Mouse (Mus musculus) myocyte (in vitro differentiated cells): ENCODE measurements around the gene Stmn3. TPM values are rescaled to one million over a fixed set of nuclear protein-coding genes. Genes with fewer than 3 reads are reported as not detected.

ENCODE experiments used
- H3K27me3 ChIP-seq: one replicate; pipeline ENCODE4 v1.6.1; 2011; ENCODE audit not compliant: control insufficient read depth, insufficient read depth, insufficient read length
- H3K36me3 ChIP-seq: one replicate; pipeline ENCODE4 v1.6.1; 2011; ENCODE audit not compliant: control insufficient read depth, insufficient read depth
- H3K4me2 ChIP-seq: one replicate; pipeline ENCODE4 v1.6.1; 2011; ENCODE audit warnings: low read depth, control low read depth
- H3K4me3 ChIP-seq: one replicate; pipeline ENCODE4 v1.5.1; 2011; ENCODE audit warnings: mild to moderate bottlenecking, control low read depth, moderate library complexity
- H3K79me2 ChIP-seq: one replicate; pipeline ENCODE4 v1.6.1; 2011; ENCODE audit not compliant: control insufficient read depth, insufficient read depth
- H3ac ChIP-seq: one replicate; pipeline ENCODE4 v1.6.1; 2011; ENCODE audit not compliant: control insufficient read depth, insufficient read length
- CEBPB ChIP-seq: IDR thresholded peaks from 2 replicates; pipeline ENCODE4 v1.6.1; 2011; ENCODE audit warnings: mild to moderate bottlenecking, moderate library complexity; ENCODE audit not compliant: poor library complexity, insufficient read depth, severe bottlenecking
- E2F4 ChIP-seq: IDR thresholded peaks from one replicate; pipeline ENCODE4 v1.6.1; 2011; ENCODE audit warnings: mild to moderate bottlenecking, control low read depth, moderate library complexity; ENCODE audit not compliant: insufficient read depth
- MAX ChIP-seq: IDR thresholded peaks from one replicate; pipeline ENCODE4 v1.6.1; 2011; ENCODE audit warnings: low read depth, mild to moderate bottlenecking, control low read depth
- MYOD1 ChIP-seq, 3 experiments: IDR thresholded peaks; one replicate each; pipeline ENCODE4 v1.6.1; 2011; ENCODE audit warnings: control low read depth in 2 of 3, low read depth in 2 of 3, mild to moderate bottlenecking in 2 of 3, moderate library complexity in 1 of 3; ENCODE audit not compliant: insufficient read length in 2 of 3, control insufficient read depth in 1 of 3
- MYOG ChIP-seq, 3 experiments: IDR thresholded peaks; one replicate each; pipeline ENCODE4 v1.6.1; 2011; ENCODE audit warnings: control low read depth in 2 of 3, low read depth in 2 of 3, mild to moderate bottlenecking in 2 of 3; ENCODE audit not compliant: insufficient read length in 2 of 3, control insufficient read depth in 1 of 3, insufficient read depth in 1 of 3
- POLR2A ChIP-seq: IDR thresholded peaks from one replicate; pipeline ENCODE4 v1.6.1; 2011; ENCODE audit warnings: low read depth, mild to moderate bottlenecking, control low read depth, moderate library complexity; ENCODE audit not compliant: insufficient read length
- POLR2AphosphoS2 ChIP-seq: IDR thresholded peaks from one replicate; pipeline ENCODE4 v1.6.1; 2011; ENCODE audit warnings: low read depth, control low read depth; ENCODE audit not compliant: insufficient read length
- REST ChIP-seq: IDR thresholded peaks from one replicate; pipeline ENCODE4 v1.6.1; 2011; ENCODE audit warnings: mild to moderate bottlenecking, control low read depth, moderate library complexity; ENCODE audit not compliant: insufficient read depth, insufficient read length
- SRF ChIP-seq: IDR thresholded peaks from one replicate; pipeline ENCODE4 v1.6.1; 2011; ENCODE audit warnings: low read depth; ENCODE audit not compliant: control insufficient read depth, insufficient read length
- TCF12 ChIP-seq: IDR thresholded peaks from one replicate; pipeline ENCODE4 v1.6.1; 2011; ENCODE audit warnings: mild to moderate bottlenecking, control low read depth; ENCODE audit not compliant: poor library complexity, insufficient read depth, severe bottlenecking
- TCF3 ChIP-seq: IDR thresholded peaks from one replicate; pipeline ENCODE4 v1.6.1; 2011; ENCODE audit warnings: low read depth, control low read depth; ENCODE audit not compliant: insufficient read length
- USF1 ChIP-seq: IDR thresholded peaks from one replicate; pipeline ENCODE4 v1.6.1; 2011; ENCODE audit warnings: low read depth, mild to moderate bottlenecking, control low read depth, moderate library complexity
- polyA plus RNA-seq: library from polyadenylated mRNA; unstranded; fragments of >200 nt; fragmentation: generic; extraction: Trizol; gene quantifications from one replicate; pipeline ENCODE4 v1.2.1, GENCODE M21; 2012; ENCODE audit warnings: missing spikeins

Gene Stmn3
- polyA plus RNA-seq, 1 experiment = 0.07 TPM

GRCm38 (mm10) chr2:181334023-181334422 lies 19.7 kb upstream of the Stmn3 start:
- Histone ChIP-seq H3K36me3 (peaks cover 44% of the 10 kb centered on the region), H3ac (no peak overlapping the region), H3K79me2 (no peaks in the 10 kb centered on the region), H3K27me3 (no peaks in the 10 kb centered on the region), H3K4me2 (no peak overlapping the region), H3K4me3 (no peak overlapping the region)
- TF ChIP-seq POLR2A (no peak), SRF (no peak), MAX (no peak), CEBPB (no peak)

GRCm38 (mm10) chr2:181332542-181332941 lies 18.2 kb upstream of the Stmn3 start:
- Histone ChIP-seq H3K27me3 (no peaks in the 10 kb centered on the region), H3ac (no peak overlapping the region), H3K4me3 (no peak overlapping the region), H3K4me2 (no peak overlapping the region), H3K79me2 (no peaks in the 10 kb centered on the region), H3K36me3 (peaks cover 38% of the 10 kb centered on the region)
- TF ChIP-seq POLR2AphosphoS2 (no peak), E2F4 (no peak), USF1 (no peak), POLR2A (no peak), CEBPB (no peak), TCF12 (no peak), REST (no peak), SRF (no peak), MAX (no peak), MYOG (IDR thresholded peaks at IDR 0.05; ENCODE audit: control insufficient read depth in 1 of 3, insufficient read depth in 1 of 3, insufficient read length in 2 of 3, low read depth in 2 of 3) (no peak), TCF3 (no peak)

- TF ChIP-seq MAX (no peak), CEBPB (peak; percentile 25; the same call in 1 of the 2 replicates)
- H3K4me2 ChIP-seq = no peak overlapping the region
- H3K4me3 ChIP-seq = no peak overlapping the region
- H3K79me2 ChIP-seq = no peaks in the 10 kb centered on the region
- no peaks in the 10 kb centered on the region for H3K27me3 ChIP-seq
- H3K36me3 ChIP-seq = peaks cover 20% of the 10 kb centered on the region
- H3ac ChIP-seq = no peak overlapping the region
Observed at GRCm38 (mm10) chr2:181326098-181326497, 11.8 kb upstream of the Stmn3 start.

GRCm38 (mm10) chr2:181322136-181322535 lies 7.8 kb upstream of the Stmn3 start:
- TF ChIP-seq E2F4 = no peak
- TF ChIP-seq POLR2A = no peak
- no peak for TF ChIP-seq POLR2AphosphoS2
- no peak for TF ChIP-seq TCF3
- TF ChIP-seq TCF12 = no peak
- TF ChIP-seq SRF = no peak
- no peak for TF ChIP-seq MAX
- TF ChIP-seq USF1 = no peak
- no peak for TF ChIP-seq MYOG (IDR thresholded peaks at IDR 0.05; ENCODE audit: control insufficient read depth in 1 of 3, insufficient read depth in 1 of 3, insufficient read length in 2 of 3, low read depth in 2 of 3)
- TF ChIP-seq CEBPB = no peak
- TF ChIP-seq REST = no peak
- TF ChIP-seq MYOD1 (IDR thresholded peaks at IDR 0.05; ENCODE audit: control insufficient read depth in 1 of 3, insufficient read length in 2 of 3, low read depth in 2 of 3) = no peak
- no peak overlapping the region for H3K4me2 ChIP-seq
- H3K27me3 ChIP-seq = no peaks in the 10 kb centered on the region
- H3ac ChIP-seq = no peak overlapping the region
- no peaks in the 10 kb centered on the region for H3K36me3 ChIP-seq
- H3K4me3 ChIP-seq = no peak overlapping the region
- H3K79me2 ChIP-seq = peaks cover 13% of the 10 kb centered on the region

- H3K4me3 ChIP-seq = peak overlapping the region; percentile 65
- peak overlapping the region; percentile 52 for H3ac ChIP-seq
- peaks cover 13% of the 10 kb centered on the region for H3K79me2 ChIP-seq
- no peak for TF ChIP-seq POLR2AphosphoS2
- TF ChIP-seq TCF12 = no peak
- no peak for TF ChIP-seq MYOG (IDR thresholded peaks at IDR 0.05; ENCODE audit: control insufficient read depth in 1 of 3, insufficient read depth in 1 of 3, insufficient read length in 2 of 3, low read depth in 2 of 3)
- no peak for TF ChIP-seq TCF3
- no peak for TF ChIP-seq SRF
- no peak for TF ChIP-seq CEBPB
- TF ChIP-seq REST = no peak
- no peak for TF ChIP-seq POLR2A
- TF ChIP-seq E2F4 = no peak
- TF ChIP-seq MYOD1 (IDR thresholded peaks at IDR 0.05; ENCODE audit: control insufficient read depth in 1 of 3, insufficient read length in 2 of 3, low read depth in 2 of 3) = no peak
- no peak for TF ChIP-seq MAX
- TF ChIP-seq USF1 = no peak
- no peaks in the 10 kb centered on the region for H3K36me3 ChIP-seq
- no peaks in the 10 kb centered on the region for H3K27me3 ChIP-seq
- peak overlapping the region; percentile 93 for H3K4me2 ChIP-seq
Observed at GRCm38 (mm10) chr2:181320103-181320499, 5.8 kb upstream of the Stmn3 start.
